Mouse (Mus musculus) CH12.LX (cell line): ENCODE measurements at regions not wholly inside any gene's neighbourhood (a gene's known extent, or its start where the extent isn't known, plus 50 kb on each side); places are given as distances from the start of the nearest gene placed in this dataset.

Experiments
- DNase-seq: peaks from one replicate; pipeline ENCODE4 v3.0.0-alpha.2; 2013; ENCODE audit errors: extremely low read depth
- H3K27ac ChIP-seq: 2 replicates; pipeline ENCODE4 v1.5.1; 2012; ENCODE audit warnings: low read depth, mild to moderate bottlenecking, control low read depth, moderate library complexity; ENCODE audit not compliant: insufficient read depth
- H3K27me3 ChIP-seq: replicated peaks from 2 replicates; pipeline ENCODE3; 2012; ENCODE audit warnings: inconsistent platforms
- H3K36me3 ChIP-seq, 2 experiments: replicated peaks in 1 of 2; 2 replicates each; pipeline versions ENCODE3 to v1.6.1; 2012; ENCODE audit warnings: inconsistent platforms in 1 of 2, low read length in 1 of 2, mild to moderate bottlenecking in 1 of 2, mixed read lengths in 1 of 2, moderate library complexity in 1 of 2; ENCODE audit not compliant: control insufficient read depth in 1 of 2, insufficient read depth in 1 of 2
- H3K4me1 ChIP-seq, 2 experiments: 2 replicates each; pipeline ENCODE4 v1.6.1; 2012; ENCODE audit warnings: inconsistent platforms in 1 of 2, moderate library complexity in 1 of 2; ENCODE audit not compliant: insufficient read depth in 2 of 2, control insufficient read depth in 1 of 2
- H3K4me2 ChIP-seq: 2 replicates; pipeline ENCODE4 v1.6.1; 2012; ENCODE audit warnings: low read depth, mild to moderate bottlenecking, control low read depth; ENCODE audit not compliant: poor library complexity, insufficient read depth, severe bottlenecking
- H3K4me3 ChIP-seq, 3 experiments: fragments of 150-350 bp in 1 of 3; sonication (generic) in 1 of 3; replicated peaks in 1 of 3; 2 replicates each; pipeline versions ENCODE3 to v1.5.1; 2011 to 2012; ENCODE audit warnings: low read depth in 2 of 3, low read length in 2 of 3, mild to moderate bottlenecking in 2 of 3, moderate library complexity in 2 of 3, control low read depth in 1 of 3, improper control_type of control experiment in 1 of 3, inconsistent platforms in 1 of 3, mixed read lengths in 1 of 3; ENCODE audit not compliant: poor library complexity in 1 of 3
- H3K79me2 ChIP-seq: replicated peaks from 2 replicates; pipeline ENCODE4 v1.6.1; 2012; ENCODE audit warnings: mild to moderate bottlenecking, moderate library complexity; ENCODE audit not compliant: control insufficient read depth, poor library complexity, insufficient read depth, severe bottlenecking; ENCODE audit errors: extremely low read depth
- H3K9ac ChIP-seq: 2 replicates; pipeline ENCODE4 v1.6.1; 2012; ENCODE audit warnings: low read depth, mild to moderate bottlenecking, control low read depth, moderate library complexity; ENCODE audit not compliant: insufficient read depth
- H3K9me3 ChIP-seq: replicated peaks from 2 replicates; pipeline ENCODE3; 2012; ENCODE audit warnings: low read length, inconsistent platforms, mixed read lengths
- CHD1 ChIP-seq: IDR thresholded peaks from 2 replicates; pipeline ENCODE4 v1.6.1; 2012; ENCODE audit warnings: low read depth, low read length, improper control_type of control experiment, inconsistent platforms
- CHD2 ChIP-seq: IDR thresholded peaks from 2 replicates; pipeline ENCODE4 v1.6.1; 2011; ENCODE audit warnings: low read length, improper control_type of control experiment
- ELF1 ChIP-seq: IDR thresholded peaks from 2 replicates; pipeline ENCODE4 v1.6.1; 2014; ENCODE audit warnings: low read depth, mild to moderate bottlenecking, inconsistent platforms, low read length, improper control_type of control experiment
- EP300 ChIP-seq: IDR thresholded peaks from 2 replicates; pipeline ENCODE4 v1.6.1; 2011; ENCODE audit warnings: low read length, improper control_type of control experiment
- ETS1 ChIP-seq: conservative IDR thresholded peaks from 2 replicates; pipeline ENCODE4 v1.6.1; 2012; ENCODE audit warnings: low read depth, mild to moderate bottlenecking, inconsistent platforms, low read length, improper control_type of control experiment, moderate library complexity
- GABPA ChIP-seq: IDR thresholded peaks from 2 replicates; pipeline ENCODE4 v1.6.1; 2012; ENCODE audit warnings: low read depth, low read length, improper control_type of control experiment, inconsistent platforms; ENCODE audit not compliant: insufficient replicate concordance
- HCFC1 ChIP-seq: IDR thresholded peaks from 2 replicates; pipeline ENCODE4 v1.6.1; 2012; ENCODE audit warnings: low read depth, mild to moderate bottlenecking, inconsistent platforms, low read length, improper control_type of control experiment
- IRF4 ChIP-seq: IDR thresholded peaks from 2 replicates; pipeline ENCODE4 v1.6.1; 2014; ENCODE audit warnings: low read depth, mild to moderate bottlenecking, inconsistent platforms, low read length, improper control_type of control experiment
- JUN ChIP-seq: IDR thresholded peaks from 2 replicates; pipeline ENCODE4 v1.6.1; 2011; ENCODE audit warnings: low read depth, mild to moderate bottlenecking, low read length, improper control_type of control experiment, moderate library complexity; ENCODE audit not compliant: insufficient read depth
- KAT2A ChIP-seq: IDR thresholded peaks from 2 replicates; pipeline ENCODE4 v1.6.1; 2012; ENCODE audit warnings: low read length, improper control_type of control experiment, inconsistent platforms; ENCODE audit not compliant: insufficient replicate concordance
- MAFK ChIP-seq: IDR thresholded peaks from 2 replicates; pipeline ENCODE4 v1.6.1; 2011; ENCODE audit warnings: low read length, improper control_type of control experiment; ENCODE audit not compliant: insufficient replicate concordance
- MAX ChIP-seq: IDR thresholded peaks from 2 replicates; pipeline ENCODE4 v1.6.1; 2011; ENCODE audit warnings: low read length, improper control_type of control experiment
- MAZ ChIP-seq: IDR thresholded peaks from 2 replicates; pipeline ENCODE4 v1.6.1; 2012; ENCODE audit warnings: low read depth, mild to moderate bottlenecking, inconsistent platforms, low read length, improper control_type of control experiment, moderate library complexity
- NRF1 ChIP-seq: IDR thresholded peaks from 2 replicates; pipeline ENCODE4 v1.6.1; 2014; ENCODE audit warnings: low read depth, mild to moderate bottlenecking, inconsistent platforms, low read length, improper control_type of control experiment, moderate library complexity
- PAX5 ChIP-seq: IDR thresholded peaks from 2 replicates; pipeline ENCODE4 v1.6.1; 2012; ENCODE audit warnings: low read length, inconsistent platforms, mixed read lengths
- POLR2A ChIP-seq: IDR thresholded peaks from 2 replicates; pipeline ENCODE4 v1.6.1; 2011; ENCODE audit warnings: low read depth, mild to moderate bottlenecking, improper control_type of control experiment, low read length
- RAD21 ChIP-seq: IDR thresholded peaks from 2 replicates; pipeline ENCODE4 v1.6.1; 2011; ENCODE audit warnings: low read depth, mild to moderate bottlenecking, low read length, improper control_type of control experiment, moderate library complexity
- RCOR1 ChIP-seq: conservative IDR thresholded peaks from 2 replicates; pipeline ENCODE4 v1.6.1; 2012; ENCODE audit warnings: low read depth, mild to moderate bottlenecking, inconsistent platforms, low read length, improper control_type of control experiment
- SIN3A ChIP-seq: IDR thresholded peaks from 2 replicates; pipeline ENCODE4 v1.6.1; 2012; ENCODE audit warnings: low read length, improper control_type of control experiment, inconsistent platforms
- TCF12 ChIP-seq: IDR thresholded peaks from 2 replicates; pipeline ENCODE4 v1.6.1; 2014; ENCODE audit warnings: low read depth, mild to moderate bottlenecking, inconsistent platforms, low read length, improper control_type of control experiment
- USF2 ChIP-seq: conservative IDR thresholded peaks from 2 replicates; pipeline ENCODE4 v1.6.1; 2011; ENCODE audit warnings: low read depth, low read length, improper control_type of control experiment
- ZKSCAN1 ChIP-seq: IDR thresholded peaks from 2 replicates; pipeline ENCODE4 v1.6.1; 2012; ENCODE audit warnings: low read depth, inconsistent platforms, low read length, improper control_type of control experiment, borderline replicate concordance
- ZMIZ1 ChIP-seq: IDR thresholded peaks from 2 replicates; pipeline ENCODE4 v1.6.1; 2012; ENCODE audit warnings: low read depth, mild to moderate bottlenecking, inconsistent platforms, low read length, improper control_type of control experiment
- ZNF384 ChIP-seq: IDR thresholded peaks from 2 replicates; pipeline ENCODE4 v1.6.1; 2012; ENCODE audit warnings: low read depth, low read length, improper control_type of control experiment, inconsistent platforms
- dilution Hi-C: fragments of 300-500 bp; cut with MboI; formaldehyde crosslinking; loops from 2 replicates; pipeline ENCODE4 v1.14.3; 2020; ENCODE audit warnings: low sequenced_read_pairs; ENCODE audit not compliant: extremely low pct_unique_long_range_greater_than_20kb, extremely low pct_ligation_motif_present
- in situ Hi-C: fragments of 300-500 bp; cut with MboI; formaldehyde crosslinking; loops from 3 replicates; pipeline ENCODE4 v1.14.3; 2019; ENCODE audit warnings: low sequenced_read_pairs, low pct_ligation_motif_present, low pct_unique_long_range_greater_than_20kb, mixed read lengths

- TF ChIP-seq KAT2A (no peak), ZMIZ1 (no peak), ZKSCAN1 (no peak), HCFC1 (no peak), GABPA (no peak), POLR2A (no peak), JUN (no peak), CHD2 (no peak), RCOR1 (no peak), NRF1 (no peak), RAD21 (no peak), ELF1 (no peak), SIN3A (no peak)
- H3K4me1 ChIP-seq: peaks cover 6 to 16% of the 10 kb centered on the region in 2 experiments; a peak in 3 of 4 replicates
- H3K4me2 ChIP-seq: no peak overlapping the region
- H3K36me3 ChIP-seq: no peaks in the 10 kb centered on the region
- in situ Hi-C loops: loop anchor here (25.0 kb wide), 1 partner anchor 806 kb away; no protein-coding TSS in a partner anchor
- no peak for DNase-seq
- no peaks in the 10 kb centered on the region for H3K9me3 ChIP-seq
- dilution Hi-C loops: no loop called here
- no peaks in the 10 kb centered on the region for H3K27me3 ChIP-seq
- H3K9ac ChIP-seq: no peak overlapping the region
- no peaks in the 10 kb centered on the region for H3K79me2 ChIP-seq
- H3K4me3 ChIP-seq: no peak overlapping the region
- no peak overlapping the region for H3K27ac ChIP-seq
Observed at GRCm38 (mm10) chr12:16392851-16393250, 217.9 kb downstream of the Lpin1 start.

GRCm38 (mm10) chr12:16391630-16392269 lies 219.0 kb downstream of the Lpin1 start:
- Histone ChIP-seq H3K36me3 (no peaks in the 10 kb centered on the region), H3K4me3 (no peak overlapping the region), H3K27me3 (no peaks in the 10 kb centered on the region), H3K9ac (no peak overlapping the region), H3K4me1 (peaks cover 10 to 27% of the 10 kb centered on the region in 2 experiments), H3K27ac (no peak overlapping the region), H3K79me2 (no peaks in the 10 kb centered on the region), H3K9me3 (no peaks in the 10 kb centered on the region)
- DNase-seq: no peak
- TF ChIP-seq PAX5: no peak
- no peak for TF ChIP-seq MAX
- TF ChIP-seq RAD21: no peak
- no peak for TF ChIP-seq ZKSCAN1
- TF ChIP-seq TCF12: no peak
- no peak for TF ChIP-seq GABPA
- TF ChIP-seq KAT2A: no peak
- no peak for TF ChIP-seq EP300
- no peak for TF ChIP-seq CHD1
- no peak for TF ChIP-seq MAZ
- TF ChIP-seq NRF1: no peak
- no peak for TF ChIP-seq IRF4
- no peak for TF ChIP-seq ETS1
- TF ChIP-seq ZNF384: no peak
- TF ChIP-seq HCFC1: no peak
- no peak for TF ChIP-seq MAFK
- no peak for TF ChIP-seq USF2
- TF ChIP-seq, all 38 proteins: peak for 0
- dilution Hi-C loops (no loop called here), in situ Hi-C loops (loop anchor here (25.0 kb wide), 1 partner anchor 804 kb away; no protein-coding TSS in a partner anchor)
- no peak overlapping the region for H3K4me2 ChIP-seq
